Mouse (Mus musculus) adrenal gland, postnatal 14 days (tissue): Measurements from ENCODE around the gene Grk3. TPM values are rescaled to one million over a fixed set of nuclear protein-coding genes. Genes with fewer than 3 reads are reported as not detected.
A peak's percentile ranks its signal among the peaks of the same experiment; 100 is the strongest.

Source experiments
- DNase-seq: peaks from one replicate; pipeline ENCODE4 v3.0.0; 2021; ENCODE audit warnings: mixed read lengths
- long read RNA-seq, 2 experiments: library from polyadenylated mRNA; stranded (forward); transcript quantifications; one replicate each; pipeline ENCODE4 v2.0.0; 2021
- total RNA-seq: library from RNA; stranded (reverse); gene quantifications from 2 replicates; pipeline ENCODE4 v1.2.3, GENCODE M21; 2021

The Grk3 gene
- 36.7 and 37.5 TPM in 2 replicates for total RNA-seq
- long read RNA-seq, experiment 1, full-length matches to known transcripts = 5 of 14 reads
- long read RNA-seq, experiment 1, partial matches to known transcripts = 2 of 14 reads
- long read RNA-seq, experiment 1, other reads (novel, unspliced or antisense) = 7 of 14 reads
- long read RNA-seq, experiment 2, full-length matches to known transcripts = 9 of 18 reads
- long read RNA-seq, experiment 2, partial matches to known transcripts = 9 of 18 reads
- long read RNA-seq, experiment 2, other reads (novel, unspliced or antisense) = 0 of 18 reads

DNA sequence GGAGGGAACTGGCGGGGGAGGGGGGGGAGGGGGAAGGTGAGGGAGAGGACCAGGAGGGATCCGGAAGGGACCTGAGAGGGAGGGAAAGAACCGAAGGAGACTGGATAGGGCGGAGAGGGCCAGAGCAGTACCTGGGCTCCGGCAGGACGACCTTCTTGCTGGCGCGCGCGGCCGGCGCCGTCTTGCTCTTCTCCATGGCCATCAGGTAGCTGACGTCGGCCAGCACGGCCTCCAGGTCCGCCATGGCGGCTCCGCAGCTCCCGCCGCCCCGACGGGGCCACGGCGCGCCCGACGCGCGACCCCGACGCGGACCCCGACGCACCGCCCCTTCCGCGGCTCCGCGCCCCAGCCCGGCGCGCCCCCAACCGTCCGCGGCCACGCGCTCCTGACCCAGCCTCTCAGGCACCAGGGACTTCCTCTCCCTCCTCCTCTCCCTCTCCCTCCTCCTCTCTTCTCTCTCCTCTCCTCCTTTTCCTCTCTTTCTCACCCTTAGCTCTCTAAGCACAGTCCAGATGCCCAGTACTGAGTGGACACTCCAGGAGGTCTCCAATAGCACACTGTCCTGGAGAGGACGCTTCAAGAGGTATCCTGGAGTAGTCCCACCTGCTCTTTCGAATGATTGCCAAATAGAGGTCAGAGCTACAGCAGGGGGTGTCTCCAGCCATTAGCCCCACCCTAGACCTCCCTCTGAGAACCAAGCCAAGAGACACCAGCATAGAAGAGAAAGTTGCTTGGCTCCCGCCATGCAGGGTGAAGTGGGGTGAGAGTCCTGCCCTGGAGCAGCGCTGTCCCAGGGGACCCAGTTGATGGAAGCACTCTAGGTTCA is at the start of gene Grk3:
Gene Grk3, minus strand, starts transcription at position 556 of the 826 bp plus-strand sequence.
- DNase-seq = peak; percentile 75

DNA sequence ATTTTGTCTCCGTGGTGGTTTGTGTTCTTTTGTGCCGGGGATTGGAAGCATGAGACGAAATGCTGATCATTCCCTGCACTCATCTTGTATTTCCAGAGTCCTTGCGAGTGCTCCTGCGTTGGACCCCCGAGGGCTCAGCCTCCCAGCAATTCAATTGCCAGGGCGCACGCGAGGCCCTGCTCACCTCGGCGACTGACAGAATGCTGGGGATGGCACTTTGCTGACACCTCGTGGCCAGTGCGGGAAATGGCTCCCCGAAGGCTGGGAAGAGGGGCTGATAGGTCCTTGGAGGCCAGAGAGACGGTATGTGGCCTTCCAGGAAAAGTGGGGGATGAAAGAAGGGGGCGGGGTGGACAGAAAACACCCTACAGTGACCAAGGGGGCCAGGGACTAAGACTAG is 38.7 kb upstream of the Grk3 start:
- peak; percentile 87 for DNase-seq

DNA sequence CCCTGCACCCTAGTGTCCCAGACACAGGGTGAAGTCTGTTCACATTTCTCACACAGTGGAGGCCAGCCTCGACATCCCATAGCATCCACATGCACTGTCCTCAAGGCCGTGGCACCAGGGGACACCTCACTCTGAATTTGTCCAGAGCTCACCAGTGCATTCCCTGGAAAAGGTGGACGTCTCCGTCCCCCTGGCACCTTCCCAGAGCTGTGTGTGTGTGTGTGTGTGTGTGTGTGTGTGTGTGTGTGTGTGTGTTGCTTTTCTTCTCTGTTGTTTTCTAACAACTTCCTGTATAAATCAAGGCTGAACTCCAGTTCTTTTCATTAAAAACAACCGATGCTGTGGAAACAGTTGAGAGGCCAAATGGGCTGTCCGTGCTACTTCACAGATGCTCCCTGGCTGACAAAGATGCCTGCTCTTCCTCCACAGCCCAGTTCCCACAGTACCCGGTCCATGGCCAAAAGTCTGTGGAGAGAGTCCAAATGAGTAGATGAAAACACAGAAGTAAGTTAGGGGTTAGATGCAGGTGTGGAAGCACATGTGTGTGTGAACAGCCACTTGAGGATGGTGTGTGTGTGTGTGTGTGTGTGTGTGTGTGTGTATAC is 35.1 kb upstream of the Grk3 start:
- no peak for DNase-seq

DNA sequence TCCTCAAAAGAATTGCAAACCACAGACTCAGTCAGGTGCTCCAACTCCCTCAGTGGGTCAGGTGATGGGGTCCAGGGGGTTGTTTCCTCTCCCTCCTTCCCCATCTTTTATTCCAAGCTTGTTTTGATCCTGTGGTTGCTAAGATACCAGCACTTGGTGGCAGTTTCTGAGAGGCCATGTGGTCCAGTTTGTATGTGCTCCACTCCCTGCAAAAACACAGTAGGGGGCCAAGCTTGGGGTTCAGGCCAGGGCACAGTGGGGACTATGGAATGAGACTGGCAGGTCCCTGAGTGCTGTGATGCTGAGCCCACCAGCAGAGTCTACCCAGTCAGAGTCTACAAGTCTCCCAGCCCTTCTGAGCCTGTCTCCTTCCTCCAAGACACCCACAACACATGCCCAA is 34.3 kb upstream of the Grk3 start:
- no peak for DNase-seq

DNA sequence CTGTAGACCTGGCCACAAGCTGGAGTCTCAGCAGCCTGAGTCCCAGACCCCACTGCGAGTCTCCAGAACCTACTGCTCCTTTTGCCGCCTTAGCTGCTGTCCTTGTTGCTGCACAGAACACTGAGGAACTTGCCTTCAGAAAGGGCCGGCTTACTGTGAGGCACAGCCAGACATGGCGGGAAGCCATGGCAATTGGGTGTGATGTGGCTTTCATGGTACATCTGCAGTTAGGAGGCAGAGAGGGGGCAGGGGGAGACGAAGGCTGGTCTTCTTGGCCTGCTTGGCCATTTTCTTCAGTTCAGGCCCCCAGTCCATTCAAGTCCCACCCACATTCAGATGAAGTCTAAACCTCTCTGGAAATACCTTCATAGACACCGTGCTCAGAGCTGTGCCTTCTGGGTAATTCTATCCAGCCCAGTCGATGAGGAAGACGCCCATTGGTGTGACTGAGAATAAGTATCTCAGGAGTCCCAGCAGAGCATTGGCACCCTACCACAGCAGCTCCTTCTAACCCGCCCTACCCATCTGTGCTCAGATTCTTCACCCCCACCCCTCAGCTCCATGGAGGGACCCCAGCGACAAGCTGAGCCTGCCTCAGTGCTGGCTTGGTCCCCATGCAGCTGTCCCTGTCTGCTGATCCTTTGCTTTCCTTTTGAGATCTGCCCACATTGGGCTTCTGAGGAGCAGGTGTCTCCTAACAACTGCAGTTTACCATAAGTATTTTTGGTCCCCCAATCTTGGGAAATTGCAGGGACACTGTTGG is 30.1 kb upstream of the Grk3 start:
- no peak for DNase-seq

DNA sequence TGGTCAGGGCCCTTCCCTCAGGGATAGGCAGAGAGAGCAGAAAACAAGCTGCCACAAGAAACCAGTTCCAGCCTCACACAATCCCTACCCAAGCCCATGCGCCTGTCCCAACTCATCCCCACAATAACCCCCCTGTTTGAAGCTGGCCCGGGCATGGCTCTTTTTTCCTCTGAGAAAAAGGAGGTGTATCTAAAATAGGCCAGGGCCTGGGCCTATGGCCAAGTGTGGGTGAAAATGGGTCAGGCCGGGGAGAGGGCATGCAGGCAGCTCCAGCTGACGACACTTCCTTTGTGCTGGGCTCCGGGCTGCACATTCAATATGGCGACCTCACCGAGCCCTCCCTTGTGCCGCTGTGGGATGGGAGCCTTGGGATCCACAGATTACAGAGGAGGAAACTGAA is 27.9 kb upstream of the Grk3 start:
- peak; percentile 75 for DNase-seq

DNA sequence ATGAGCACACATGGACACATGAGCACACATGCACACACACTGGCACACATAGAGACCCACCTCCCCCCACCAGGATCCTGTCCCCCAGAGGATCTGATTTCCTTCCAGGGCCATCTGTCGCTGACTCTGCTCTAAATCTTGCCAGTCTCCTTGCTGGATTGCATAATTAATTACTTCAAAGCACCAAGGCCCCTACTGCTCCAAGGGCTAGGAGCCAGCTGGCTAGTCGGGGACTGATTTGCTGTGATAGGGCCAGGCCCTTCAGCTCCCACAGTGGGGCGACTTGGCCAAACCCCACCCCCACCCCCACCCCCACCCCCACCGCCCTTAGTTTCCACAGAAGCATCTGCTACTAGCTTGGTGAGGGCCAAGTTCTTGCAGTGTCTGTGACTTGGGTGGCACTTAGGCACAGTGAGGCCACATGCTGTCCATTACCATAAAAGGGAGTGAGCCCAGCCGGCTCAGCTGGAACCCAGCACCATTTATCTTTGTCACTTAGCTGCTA is 26.0 kb upstream of the Grk3 start:
- peak; percentile 84 for DNase-seq

DNA sequence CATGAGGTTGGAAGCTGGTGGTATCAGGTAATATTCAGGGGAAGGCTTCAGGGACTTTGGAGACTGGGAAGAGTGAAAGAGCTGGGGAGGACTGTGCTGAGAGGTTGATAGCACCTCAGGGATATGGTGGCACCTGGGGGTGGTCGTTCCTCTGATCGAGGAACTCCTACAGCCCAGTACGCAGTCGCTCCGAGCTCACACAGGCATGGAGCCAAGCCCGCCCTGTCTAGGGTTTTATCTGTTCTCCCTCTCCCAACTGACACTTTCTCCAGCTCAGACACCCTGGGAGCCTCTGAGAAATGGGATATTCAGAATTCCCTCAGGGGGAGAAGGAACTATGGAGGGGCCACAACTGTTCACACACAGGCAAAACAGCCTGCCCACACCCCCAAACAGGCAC is 25.2 kb upstream of the Grk3 start:
- peak; percentile 27 for DNase-seq

DNA sequence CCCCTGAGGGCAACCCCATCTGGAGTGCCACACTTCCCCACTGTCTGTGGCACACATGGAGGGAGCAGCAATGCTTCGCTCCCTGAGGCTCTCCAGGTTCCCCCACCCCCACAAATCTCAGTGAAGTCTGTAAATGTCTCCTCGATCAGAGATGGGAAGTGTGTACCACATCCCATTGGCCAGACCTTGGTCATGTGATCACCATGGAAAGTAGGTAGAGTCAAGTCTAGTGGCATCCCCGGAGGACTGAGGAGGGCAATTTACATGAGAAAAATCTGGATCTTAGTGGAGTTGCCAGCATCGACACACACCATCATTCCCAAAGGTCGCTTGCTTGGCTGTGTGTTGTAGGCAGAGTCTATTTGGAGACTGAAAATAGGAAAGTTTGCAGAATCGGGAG is 23.0 kb upstream of the Grk3 start:
- DNase-seq = no peak

DNA sequence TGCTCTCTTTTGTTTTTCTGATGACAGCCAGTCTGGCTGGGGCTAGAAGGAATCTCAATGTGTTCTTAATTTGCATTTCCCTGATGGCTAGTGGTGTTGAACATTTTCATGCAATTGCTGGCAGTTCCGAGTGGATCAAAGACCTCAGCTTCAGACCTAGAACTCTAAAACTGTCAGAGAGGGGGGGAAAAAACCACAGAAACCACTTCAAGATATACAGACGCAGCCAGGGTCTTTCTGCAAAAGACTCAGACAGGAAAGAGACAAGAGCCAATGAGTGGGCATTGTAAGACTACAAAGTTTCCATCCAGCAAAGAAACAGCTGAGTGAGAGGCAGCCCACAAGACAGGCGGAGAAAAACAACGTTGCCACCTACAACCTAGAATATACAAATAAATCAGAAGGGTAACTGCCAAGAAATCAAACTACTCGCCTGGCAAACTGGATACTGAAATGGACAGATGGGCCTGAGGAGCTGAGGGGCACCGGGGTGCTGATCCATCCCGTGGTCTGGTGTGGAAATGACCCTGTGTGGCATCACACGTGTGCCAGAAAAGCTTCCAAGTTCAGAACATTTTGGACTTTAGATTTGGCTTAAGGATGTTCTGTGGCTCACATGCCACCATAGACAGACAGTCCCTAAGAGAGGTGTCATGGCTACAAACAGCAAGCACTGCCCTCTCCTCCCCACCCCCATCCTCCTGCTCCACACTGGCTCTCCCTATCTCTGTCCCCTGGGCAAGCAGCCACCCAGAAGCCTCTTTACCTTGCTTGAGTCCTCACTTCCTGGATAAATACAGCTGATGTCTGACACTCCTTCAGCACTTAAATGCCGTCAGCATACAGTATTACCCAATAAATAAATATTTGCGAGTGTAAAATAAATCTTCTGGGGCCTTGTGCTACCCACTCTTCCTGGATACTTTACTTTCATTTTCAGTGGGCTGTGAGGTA is 19.8 kb upstream of the Grk3 start:
- no peak for DNase-seq

DNA sequence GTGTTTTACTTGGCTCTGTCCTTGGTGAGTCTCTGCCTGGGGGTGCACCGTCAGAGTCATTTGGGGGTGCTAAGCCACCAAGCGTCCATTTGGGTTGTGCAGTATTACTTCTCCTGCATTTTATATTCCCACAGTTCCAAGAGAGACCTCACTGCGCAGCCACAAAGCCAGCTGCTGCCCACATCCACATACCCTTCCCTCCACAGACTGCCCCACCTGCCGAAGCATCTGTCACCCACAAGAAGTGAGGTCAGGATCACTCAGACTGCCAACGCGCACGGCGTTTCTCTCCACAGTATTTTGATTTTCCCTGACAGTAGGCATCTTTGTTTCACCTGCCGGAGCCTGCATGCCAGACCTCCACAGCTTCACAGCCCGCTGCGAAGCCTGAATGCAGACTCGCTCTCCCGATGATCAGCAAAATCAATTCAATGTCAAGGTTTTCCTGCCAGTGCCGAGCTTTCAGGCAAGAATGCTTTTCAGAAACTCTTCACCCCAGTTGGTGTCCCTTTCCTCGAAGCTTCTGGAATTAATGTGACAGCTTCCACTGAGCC is 15.7 kb upstream of the Grk3 start:
- no peak for DNase-seq

DNA sequence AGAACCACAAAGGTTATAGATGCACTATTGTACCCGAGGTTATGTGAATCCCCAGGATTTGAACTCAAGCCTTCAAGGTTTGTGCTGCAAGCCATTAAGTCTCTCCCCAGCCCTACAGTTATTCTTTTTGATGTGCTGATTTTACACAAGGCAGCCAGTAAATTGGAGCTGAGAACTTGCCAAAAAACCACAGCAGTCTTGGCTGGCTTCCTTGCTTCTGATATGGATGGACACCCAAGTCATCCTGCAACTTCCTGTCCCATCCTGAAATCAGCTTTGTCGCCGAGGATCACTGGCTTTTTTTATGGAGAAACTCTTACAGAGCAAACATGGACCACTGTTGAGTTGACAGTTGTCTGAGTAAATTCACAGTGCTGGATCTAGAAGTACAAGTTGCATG is 14.5 kb upstream of the Grk3 start:
- DNase-seq = no peak

DNA sequence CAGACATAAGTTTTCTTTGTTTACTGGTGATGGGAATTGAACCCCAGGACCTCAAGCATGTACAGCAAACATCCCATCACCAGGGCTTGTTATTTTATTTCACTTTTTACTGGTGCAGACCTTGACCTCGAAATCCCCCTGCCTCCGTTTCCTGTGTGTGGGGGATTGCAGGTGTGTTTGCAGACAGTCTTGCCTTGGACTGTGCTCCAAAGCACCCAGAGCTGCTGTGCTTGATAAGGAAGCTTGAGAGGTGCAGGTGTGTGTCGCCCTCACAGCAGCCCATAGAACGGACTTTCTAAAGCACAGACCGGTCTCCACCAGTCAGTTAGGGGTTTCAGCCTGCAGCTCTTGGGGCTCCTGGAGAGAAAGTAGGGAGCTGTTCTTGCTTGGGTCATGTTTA is 11.1 kb upstream of the Grk3 start:
- no peak for DNase-seq

DNA sequence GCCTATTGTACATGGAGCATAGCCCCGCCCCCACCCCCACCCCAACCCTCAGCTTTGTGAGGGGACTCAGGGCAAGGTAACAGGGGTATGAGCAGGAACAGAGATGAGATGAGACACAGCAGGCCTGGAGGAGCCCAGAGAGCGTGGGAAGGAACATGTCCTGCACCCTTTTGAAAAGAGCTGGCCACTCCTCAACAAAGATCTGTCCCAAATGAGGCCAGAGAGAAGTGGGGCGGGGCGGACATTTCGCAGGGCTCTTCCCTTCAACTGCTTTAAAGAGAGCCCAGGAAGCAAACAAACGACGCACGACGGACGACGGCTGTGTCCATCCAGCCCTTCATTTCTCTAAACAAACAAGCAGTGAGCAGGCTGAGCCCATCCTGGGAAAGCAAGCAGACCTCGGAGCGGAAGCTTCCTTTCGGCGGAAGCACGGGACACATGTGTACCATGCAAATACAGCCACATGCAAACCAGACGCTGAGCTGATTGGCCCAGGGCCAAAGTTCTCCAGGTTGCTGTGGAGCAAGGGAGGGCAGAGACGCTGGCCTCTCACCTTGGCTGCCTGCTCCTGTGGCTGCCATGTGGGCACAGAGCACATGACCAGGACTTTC is 8.7 kb upstream of the Grk3 start:
- peak; percentile 79 for DNase-seq

DNA sequence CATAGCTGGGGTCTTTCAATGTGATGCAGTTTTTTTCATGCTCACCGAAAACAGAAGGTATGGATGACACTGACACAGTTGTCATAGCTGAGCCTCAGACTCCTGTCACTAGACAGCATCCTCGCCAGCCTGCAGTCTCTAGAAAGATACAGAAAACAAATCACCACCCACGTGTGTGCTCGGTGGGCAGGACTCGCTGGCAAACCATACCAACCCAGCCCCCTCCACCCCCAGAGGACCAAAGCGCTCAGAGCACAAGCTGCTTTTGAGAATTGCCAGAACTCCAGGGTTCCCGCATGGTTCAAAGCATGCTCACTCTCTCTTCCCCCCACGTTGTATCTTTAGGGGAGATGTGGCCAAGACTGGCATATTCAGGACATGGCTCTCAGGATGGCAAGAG is 2.6 kb upstream of the Grk3 start:
- peak; percentile 34 for DNase-seq

DNA sequence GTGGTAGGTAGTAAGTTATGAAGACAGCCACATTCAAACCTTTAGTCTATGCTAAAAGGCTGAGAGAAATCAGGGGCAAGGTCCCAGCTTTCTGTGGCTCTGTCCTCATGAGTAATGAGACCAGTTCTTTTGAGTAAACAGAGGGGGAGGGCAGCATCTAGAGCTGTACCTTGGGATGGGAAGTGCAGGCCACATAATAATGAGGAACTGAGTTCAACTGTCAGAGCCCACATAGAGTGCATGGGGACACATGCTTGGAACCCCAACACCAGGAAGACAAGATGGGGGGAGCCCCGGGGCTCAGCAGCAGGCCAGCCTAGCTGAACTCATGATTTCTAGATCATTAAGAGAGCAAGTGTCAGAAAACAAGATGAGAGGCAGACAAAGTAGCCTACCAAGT is 1.4 kb upstream of the Grk3 start:
- DNase-seq = no peak

DNA sequence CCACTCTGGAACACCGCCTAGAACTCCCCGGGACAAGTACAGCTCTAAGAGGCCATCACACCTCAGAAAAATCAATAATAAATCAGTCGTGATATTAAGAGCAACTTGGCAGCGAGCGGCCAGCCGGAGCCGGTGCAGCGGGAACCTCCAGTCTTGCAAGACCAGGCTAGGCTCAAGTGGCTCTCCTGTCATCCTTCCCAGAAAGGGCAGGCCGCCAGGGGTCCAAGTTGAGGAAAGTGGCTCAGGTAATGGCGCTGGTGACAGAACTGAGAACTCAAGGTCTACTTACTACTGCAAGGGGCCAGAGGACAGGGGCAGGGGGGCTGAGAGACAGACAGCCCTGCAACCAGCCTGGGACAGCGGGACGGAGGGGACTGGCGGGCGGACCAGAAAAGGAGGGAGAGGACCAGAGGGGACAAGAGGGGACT is 769 bp downstream of the Grk3 start:
- DNase-seq = peak; percentile 68

DNA sequence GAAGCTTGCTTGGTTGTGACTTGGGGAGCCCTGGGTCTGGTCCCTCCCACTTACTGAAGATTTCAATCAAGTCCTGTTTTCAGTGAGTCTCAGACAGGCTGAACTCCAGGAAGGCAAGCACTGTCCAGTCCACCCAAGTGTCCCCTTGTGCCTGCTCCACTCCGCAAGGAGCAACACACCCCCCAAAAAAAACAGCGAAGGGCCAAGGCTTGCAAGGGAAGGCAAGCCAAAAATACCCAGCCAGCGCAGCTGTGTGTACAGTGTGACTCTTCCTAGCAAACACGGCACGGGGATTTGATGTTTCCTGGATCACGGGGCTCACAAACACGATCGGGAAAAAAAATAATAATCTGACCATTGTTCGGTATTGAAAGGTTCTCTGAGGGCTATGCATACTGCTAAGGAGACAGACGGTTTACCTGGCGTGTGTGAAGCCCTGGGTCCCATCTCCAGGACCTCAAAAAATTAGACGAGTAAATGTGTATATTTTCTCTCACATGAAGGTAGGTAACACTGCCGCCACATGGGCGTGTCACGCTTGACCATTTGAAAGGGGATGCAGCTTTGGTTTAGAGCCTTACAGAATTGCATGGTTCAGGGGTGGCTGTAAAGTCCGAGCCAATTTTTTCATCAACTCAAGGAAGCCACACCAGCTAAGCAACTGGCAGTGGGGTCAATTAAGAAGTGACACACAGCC is 1.3 kb downstream of the Grk3 start:
- no peak for DNase-seq

DNA sequence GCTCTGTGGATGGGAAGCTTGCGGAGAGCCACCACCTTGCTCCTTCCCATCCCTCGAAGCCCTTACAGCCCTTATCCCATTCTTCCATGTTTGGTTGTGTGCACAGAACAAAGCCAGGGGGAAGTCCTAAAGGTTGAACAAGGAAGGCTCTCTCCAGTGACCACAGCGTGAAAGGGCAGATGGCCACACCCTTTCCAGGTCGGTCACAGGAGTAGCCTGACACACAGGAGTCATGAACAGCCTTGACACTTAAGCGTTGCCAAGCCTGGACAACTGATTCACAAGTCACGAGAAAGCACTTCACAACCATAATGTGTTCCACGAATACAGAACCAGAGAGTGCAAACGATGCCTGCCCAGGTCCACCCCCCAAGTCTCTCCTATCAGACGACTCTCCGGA is 3.7 kb downstream of the Grk3 start:
- no peak for DNase-seq
